Mouse (Mus musculus): ENCODE results near the gene Tia1. TPM values are rescaled to one million over a fixed set of nuclear protein-coding genes. Genes with fewer than 3 reads are reported as not detected.
"Not testable (repeated sequence)": the region's sequence is repeated elsewhere in the genome, so short reads cannot be mapped to it uniquely, and the experiment has no call there.

The Tia1 gene
- 10 to 100 TPM; 26.6 to 27.1 TPM for total RNA-seq (2021)

GRCm38 (mm10) chr6:86404100-86404861, at the start of gene Tia1:
Tia1 (plus strand) TSS chr6:86404219.
- peak; percentile 96 for DNase-seq (ENCODE audit: low spot score)
- intact Hi-C loops (cut with DNase I): loop anchor here (5.0 kb wide), 2 partner anchors 262 to 277 kb away; no protein-coding TSS in a partner anchor

GRCm38 (mm10) chr6:86354948-86355347, 49.1 kb upstream of the Tia1 start:
- no peak for DNase-seq (ENCODE audit: low spot score)
- intact Hi-C loops (cut with DNase I): no loop called here

GRCm38 (mm10) chr6:86356956-86357355, 47.1 kb upstream of the Tia1 start:
- intact Hi-C loops (cut with DNase I): no loop called here
- no peak for DNase-seq (ENCODE audit: low spot score)

- no peak for DNase-seq (ENCODE audit: low spot score)
- intact Hi-C loops (cut with DNase I): loop anchor here (5.0 to 10.0 kb wide), 4 partner anchors 168 to 426 kb away; partner anchors contain the start of gene Add2
Observed at GRCm38 (mm10) chr6:86360691-86361090, 43.3 kb upstream of the Tia1 start.

GRCm38 (mm10) chr6:86361373-86361772, 42.6 kb upstream of the Tia1 start:
- intact Hi-C loops (cut with DNase I): loop anchor here (5.0 to 10.0 kb wide), 4 partner anchors 169 to 427 kb away; partner anchors contain the start of gene Add2
- no peak for DNase-seq (ENCODE audit: low spot score)

GRCm38 (mm10) chr6:86364442-86365141, 39.4 kb upstream of the Tia1 start:
- intact Hi-C loops (cut with DNase I): loop anchor here (2.0 to 10.0 kb wide), 6 partner anchors 38 to 430 kb away; partner anchors contain the start of gene Add2
- peak; percentile 39 for DNase-seq (ENCODE audit: low spot score)

- intact Hi-C loops (cut with DNase I): loop anchor here (2.0 to 10.0 kb wide), 4 partner anchors 37 to 431 kb away; partner anchors contain the start of gene Add2
- DNase-seq (ENCODE audit: low spot score): peak; percentile 86
Observed at GRCm38 (mm10) chr6:86365371-86366124, 38.5 kb upstream of the Tia1 start, which contains the start of gene Fam136a. Fam136a (plus strand) TSS chr6:86365646.

GRCm38 (mm10) chr6:86366125-86366852, 37.7 kb upstream of the Tia1 start:
- no peak for DNase-seq (ENCODE audit: low spot score)
- intact Hi-C loops (cut with DNase I): loop anchor here (10.0 kb wide), 2 partner anchors 341 to 431 kb away; partner anchors contain the start of gene Add2

GRCm38 (mm10) chr6:86366853-86367249, 37.2 kb upstream of the Tia1 start:
- no peak for DNase-seq (ENCODE audit: low spot score)
- intact Hi-C loops (cut with DNase I): loop anchor here (10.0 kb wide), 2 partner anchors 342 to 432 kb away; partner anchors contain the start of gene Add2

- intact Hi-C loops (cut with DNase I): loop anchor here (10.0 kb wide), 2 partner anchors 344 to 434 kb away; partner anchors contain the start of gene Add2
- DNase-seq (ENCODE audit: low spot score): no peak
Observed at GRCm38 (mm10) chr6:86368479-86368878, 35.5 kb upstream of the Tia1 start.

- no peak for DNase-seq (ENCODE audit: low spot score)
- intact Hi-C loops (cut with DNase I): loop anchor here (2.0 kb wide), 1 partner anchor 27 kb away; the partner anchor contains the start of gene Pcyox1
Observed at GRCm38 (mm10) chr6:86370093-86370713, 33.8 kb upstream of the Tia1 start.

GRCm38 (mm10) chr6:86370764-86371339, 33.2 kb upstream of the Tia1 start, which contains the start of gene Snrpg:
Snrpg (plus strand) TSS chr6:86371304.
- DNase-seq (ENCODE audit: low spot score): no peak
- intact Hi-C loops (cut with DNase I): loop anchor here (2.0 kb wide), 1 partner anchor 26 kb away; the partner anchor contains the start of gene Pcyox1

- DNase-seq (ENCODE audit: low spot score): peak; percentile 94
- intact Hi-C loops (cut with DNase I): loop anchor here (2.0 kb wide), 1 partner anchor 25 kb away; the partner anchor contains the start of gene Pcyox1
Observed at GRCm38 (mm10) chr6:86371340-86371911, 32.6 kb upstream of the Tia1 start.

- intact Hi-C loops (cut with DNase I): loop anchor here (2.0 kb wide), 1 partner anchor 25 kb away; the partner anchor contains the start of gene Pcyox1
- DNase-seq (ENCODE audit: low spot score): no peak
Observed at GRCm38 (mm10) chr6:86371950-86372516, 32.0 kb upstream of the Tia1 start.

GRCm38 (mm10) chr6:86373556-86373955, 30.5 kb upstream of the Tia1 start:
- intact Hi-C loops (cut with DNase I): no loop called here
- DNase-seq (ENCODE audit: low spot score): no peak

GRCm38 (mm10) chr6:86378341-86378740, 25.7 kb upstream of the Tia1 start:
- DNase-seq (ENCODE audit: low spot score): no peak
- intact Hi-C loops (cut with DNase I): no loop called here

GRCm38 (mm10) chr6:86380112-86380511, 23.9 kb upstream of the Tia1 start:
- DNase-seq (ENCODE audit: low spot score); intact Hi-C loops (cut with DNase I): not testable (repeated sequence)

All from heart, postnatal 25 days (tissue).